Mouse (Mus musculus) right cerebral cortex, postnatal 10 days (tissue): ENCODE measurements at regions not wholly inside any gene's neighbourhood (a gene's known extent, or its start where the extent isn't known, plus 50 kb on each side); places are given as distances from the start of the nearest gene placed in this dataset.
"Not testable (repeated sequence)": the region's sequence is repeated elsewhere in the genome, so short reads cannot be mapped to it uniquely, and the experiment has no call there.

Experiments used
- DNase-seq, 2 experiments: peaks; one replicate each; pipeline ENCODE4 v3.0.0; 2021; ENCODE audit warnings: low spot score in 2 of 2

GRCm38 (mm10) chr5:101497698-101498048 is 167.1 kb downstream of the Nkx6-1 start:
- DNase-seq, result no peak

DNA sequence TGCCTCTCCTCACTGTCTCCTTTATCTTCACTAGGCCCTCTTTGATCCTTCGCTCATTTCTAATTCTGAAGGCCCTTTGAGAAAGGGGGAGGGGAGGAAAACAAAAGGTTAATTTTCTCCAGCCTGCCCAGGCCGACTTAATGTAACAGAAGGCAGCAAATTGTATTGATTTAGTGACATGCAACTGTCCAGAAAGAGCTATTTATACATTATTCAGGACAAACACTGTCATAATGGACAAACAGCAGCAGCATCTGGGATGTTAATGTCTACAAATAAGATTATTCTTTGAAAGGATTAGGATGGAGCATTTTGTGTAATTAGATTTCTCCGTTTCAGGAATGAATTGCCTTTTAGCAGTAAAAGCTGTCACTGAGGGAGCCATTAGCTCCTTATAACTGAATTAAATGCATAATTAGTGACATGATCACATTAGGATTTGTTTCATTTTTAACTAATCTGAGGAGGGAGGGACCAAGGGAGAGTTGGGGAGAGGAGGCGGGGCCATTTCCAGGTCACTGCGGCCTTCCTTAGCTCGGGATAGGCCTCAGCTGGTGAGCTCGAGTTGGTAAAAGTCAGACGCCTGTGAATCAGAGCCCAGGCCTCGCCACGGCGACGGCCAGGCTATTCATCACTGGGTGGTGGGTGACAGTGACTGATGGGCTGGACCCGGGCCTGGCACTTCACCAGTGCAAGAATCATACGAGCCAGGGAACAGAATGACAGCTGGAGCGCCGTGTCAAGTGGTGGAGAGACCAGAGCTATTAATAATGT is 167.7 kb downstream of the Nkx6-1 start:
- DNase-seq, result no peak

DNA sequence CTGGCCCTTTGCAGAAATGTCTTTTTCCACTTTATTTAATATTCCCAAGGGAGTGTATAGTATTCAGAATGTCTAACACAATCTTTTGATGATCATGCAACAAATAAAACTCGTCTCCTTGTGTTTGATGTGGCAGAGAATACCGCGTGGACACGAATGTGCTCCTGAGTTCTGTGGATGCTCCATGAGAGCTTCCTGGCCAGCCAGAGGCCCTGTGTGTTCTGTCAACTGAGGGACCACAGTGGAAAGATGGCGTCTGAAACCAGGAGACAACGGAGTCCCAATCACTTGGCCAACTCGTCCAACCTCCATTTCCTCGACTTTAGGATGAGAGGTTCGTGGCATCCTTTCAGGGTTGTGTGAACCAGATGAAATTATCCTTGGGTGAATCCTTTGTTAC is 168.6 kb downstream of the Nkx6-1 start:
- DNase-seq, result no peak

DNA sequence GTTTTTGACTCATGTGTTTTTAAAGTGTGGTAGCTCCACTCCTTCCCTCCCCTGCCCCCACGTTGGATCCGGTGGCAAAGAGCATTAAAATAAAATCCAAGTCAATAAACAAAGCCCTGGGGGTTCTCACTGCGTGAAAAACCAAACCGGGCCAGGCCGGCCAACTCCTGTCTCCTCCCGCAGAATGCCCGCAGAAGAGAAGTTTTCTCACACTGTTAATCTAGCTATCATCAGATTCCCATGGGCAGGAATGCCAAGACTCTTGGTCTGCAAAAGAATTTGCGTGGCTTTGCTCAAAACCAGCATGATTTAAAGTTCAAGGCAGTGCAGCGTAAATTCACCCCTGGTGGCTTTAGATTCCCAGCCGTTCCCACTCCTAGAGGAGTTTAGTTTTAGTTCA is 219.0 kb downstream of the Nkx6-1 start:
- DNase-seq, result no peak

DNA sequence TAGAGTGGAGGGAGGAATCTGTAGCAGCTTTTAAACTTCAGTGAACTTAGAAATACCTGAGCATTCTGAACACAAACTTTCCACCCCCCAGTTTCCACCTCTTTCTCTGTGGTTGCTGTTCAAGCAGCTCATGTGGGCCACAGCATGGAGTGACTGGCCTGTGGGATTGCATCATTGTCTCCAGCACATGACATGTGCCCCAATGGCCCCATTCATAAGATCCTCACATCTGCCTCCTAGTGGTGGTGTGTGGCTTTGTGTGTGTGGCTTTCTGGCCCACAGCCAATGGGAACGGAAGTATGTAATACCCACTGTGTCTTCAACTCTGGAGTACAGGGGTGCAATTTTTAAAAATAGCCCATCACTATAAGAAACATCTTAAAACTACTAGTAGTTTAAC is 223.0 kb downstream of the Nkx6-1 start:
- DNase-seq, result no peak

DNA sequence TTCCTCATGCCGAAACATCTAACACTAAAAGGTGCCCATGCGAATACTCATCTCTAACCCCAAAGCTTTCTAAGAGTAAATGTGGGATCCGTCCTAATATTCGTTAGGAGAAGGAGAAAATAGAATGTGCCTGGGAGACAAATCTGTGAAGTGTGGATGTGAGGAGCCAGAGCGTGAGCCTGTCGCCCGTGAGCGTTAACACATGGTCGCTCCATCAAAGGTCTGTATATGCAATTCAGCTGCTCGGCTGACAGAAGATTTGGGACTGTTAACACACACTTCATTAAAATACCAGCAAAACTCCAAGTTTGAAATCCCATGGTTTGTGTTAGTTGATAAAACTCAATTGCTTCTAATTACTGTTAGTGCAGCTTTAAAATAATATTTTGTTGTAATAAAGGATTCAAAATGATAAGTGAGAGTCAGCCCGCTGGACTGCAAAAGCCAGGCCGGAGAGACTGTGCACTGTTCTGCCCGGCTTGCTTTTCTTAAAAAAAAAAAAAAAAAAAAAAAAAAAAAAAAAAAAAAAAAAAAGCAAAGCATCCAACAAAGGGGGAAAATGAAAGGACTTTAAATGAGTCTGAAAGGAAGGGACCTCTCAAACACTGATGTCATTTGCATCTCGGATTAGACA is 227.0 kb downstream of the Nkx6-1 start:
- DNase-seq, result no peak

- peak; percentile 47 to 52 for DNase-seq
Observed at GRCm38 (mm10) chr5:101426067-101426771, 238.6 kb downstream of the Nkx6-1 start.

- DNase-seq, result no peak
Observed at GRCm38 (mm10) chr5:101384316-101384715, 280.5 kb downstream of the Nkx6-1 start.

DNA sequence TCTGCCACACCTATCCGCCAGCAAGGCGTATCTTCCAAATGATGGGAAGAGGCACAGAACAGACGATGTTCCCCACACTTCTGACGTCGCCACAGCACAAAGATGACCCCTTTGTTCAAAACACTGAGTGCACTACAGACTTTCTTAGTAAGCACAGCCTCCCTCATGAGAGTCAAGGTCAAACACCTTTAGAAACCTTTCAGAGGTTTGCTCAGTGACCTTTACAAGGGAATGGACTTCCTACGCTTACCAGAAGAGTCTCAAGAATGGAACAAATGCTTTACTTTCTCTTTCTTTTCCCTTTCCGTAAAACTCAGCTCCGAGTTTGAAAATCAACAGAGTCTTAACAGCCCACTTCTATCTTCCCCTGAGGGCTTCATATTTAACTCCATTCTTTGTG is 283.4 kb downstream of the Nkx6-1 start:
- DNase-seq, result no peak

DNA sequence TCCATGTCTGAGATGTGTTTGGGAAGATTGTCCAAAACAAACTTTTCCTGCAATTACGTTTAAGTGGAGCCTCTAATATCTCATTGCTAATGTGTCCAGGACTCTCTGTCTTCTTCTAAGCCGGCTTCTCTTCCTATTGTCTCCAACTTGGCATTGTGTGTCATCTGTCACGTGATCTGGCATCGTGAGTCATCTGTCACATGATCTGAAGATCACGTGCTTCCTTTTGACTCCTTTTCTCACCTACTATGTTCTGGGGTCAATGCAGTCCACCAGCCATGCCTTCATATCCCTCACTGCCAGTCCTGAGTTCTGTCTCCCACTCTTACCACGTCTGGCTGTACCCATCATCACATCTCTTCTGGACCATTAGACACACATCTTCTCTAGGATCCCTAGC is 288.1 kb downstream of the Nkx6-1 start:
- DNase-seq, result no peak

GRCm38 (mm10) chr5:101374129-101374528 is 290.7 kb downstream of the Nkx6-1 start:
- no peak for DNase-seq

DNA sequence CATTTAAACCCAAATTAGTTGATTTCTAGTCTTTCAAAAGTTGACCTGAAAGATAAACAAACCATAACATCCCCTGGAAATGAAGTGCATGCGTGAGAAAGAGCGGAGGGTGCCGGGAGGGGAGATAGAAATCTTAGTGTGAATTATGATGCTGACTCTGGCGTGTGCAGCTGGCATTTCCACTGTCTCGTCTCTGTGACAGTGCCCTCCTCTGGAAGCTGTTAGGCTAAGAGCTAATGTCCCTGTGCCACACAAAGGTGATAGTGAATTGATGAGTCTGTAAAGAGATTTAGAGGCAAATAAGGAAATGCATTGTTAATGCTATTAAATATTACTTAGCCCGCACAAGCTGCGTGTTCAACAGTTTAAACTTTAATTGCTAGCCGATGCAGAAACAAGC is 292.6 kb downstream of the Nkx6-1 start:
- no peak for DNase-seq

GRCm38 (mm10) chr5:101365364-101365763 is 299.4 kb downstream of the Nkx6-1 start:
- peak; percentile 71 to 76 for DNase-seq

GRCm38 (mm10) chr5:101359986-101360385 is 304.8 kb downstream of the Nkx6-1 start:
- DNase-seq, result no peak

DNA sequence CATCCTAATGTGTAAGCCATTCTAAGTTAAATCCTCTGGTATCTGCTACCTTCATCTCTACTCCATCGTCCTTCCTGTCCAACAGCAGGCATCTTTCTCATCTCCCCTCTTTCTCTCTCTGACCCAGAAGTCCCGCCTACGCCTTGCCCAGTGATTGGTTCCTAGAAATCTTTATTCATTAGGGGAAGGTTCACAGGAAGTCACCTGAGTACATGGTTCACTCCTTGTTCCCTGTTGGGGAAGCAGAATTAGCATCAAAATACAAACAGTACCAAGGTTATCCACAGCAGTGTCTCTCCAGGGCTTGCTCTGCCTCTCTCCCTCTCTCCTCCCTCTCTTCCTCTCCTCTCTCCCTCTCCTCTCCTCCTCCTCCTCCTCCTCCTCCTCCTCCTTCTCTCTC is 319.4 kb downstream of the Nkx6-1 start:
- no peak for DNase-seq

- DNase-seq, result not testable (repeated sequence)
Observed at GRCm38 (mm10) chr5:101336361-101336760, 328.4 kb downstream of the Nkx6-1 start.

- no peak for DNase-seq
Observed at GRCm38 (mm10) chr5:101331825-101332224, 333.0 kb downstream of the Nkx6-1 start.

- DNase-seq, result no peak
Observed at GRCm38 (mm10) chr5:101326122-101326521, 338.7 kb downstream of the Nkx6-1 start.

- DNase-seq, result no peak
Observed at GRCm38 (mm10) chr5:101323041-101323950, 341.5 kb downstream of the Nkx6-1 start.

GRCm38 (mm10) chr5:101299986-101300385 is 364.8 kb downstream of the Nkx6-1 start:
- no peak for DNase-seq

- DNase-seq, result no peak
Observed at GRCm38 (mm10) chr5:101298411-101298810, 366.4 kb downstream of the Nkx6-1 start.
